Mouse (Mus musculus): ENCODE measurements at regions not wholly inside any gene's neighbourhood (a gene's known extent, or its start where the extent isn't known, plus 50 kb on each side); places are given as distances from the start of the nearest gene placed in this dataset.
"Not testable (repeated sequence)": the region's sequence is repeated elsewhere in the genome, so short reads cannot be mapped to it uniquely, and the experiment has no call there.

DNA sequence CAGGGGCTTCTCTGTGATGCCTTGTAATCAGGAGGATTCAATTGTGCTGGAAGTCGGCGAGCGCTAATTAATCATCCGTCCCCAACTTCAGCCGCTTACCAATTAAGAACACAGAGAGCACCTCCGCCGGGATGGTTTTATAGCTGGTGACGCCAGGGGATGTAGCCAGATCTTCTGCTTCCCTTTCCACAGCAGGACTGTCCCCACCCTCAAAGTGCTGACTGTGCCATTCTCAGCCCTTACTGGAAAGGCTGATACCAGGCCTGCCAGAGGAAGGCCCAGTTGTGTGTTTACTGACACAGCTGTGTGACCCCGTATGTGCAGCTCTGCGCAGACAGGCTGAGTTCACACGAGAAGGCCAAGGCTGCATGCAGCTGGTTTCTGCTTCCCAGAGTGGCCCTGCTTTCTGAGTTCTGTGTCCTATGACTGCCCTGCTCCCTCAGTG lies 59.9 kb upstream of the Bend4 start:
- DNase-seq (ENCODE audit: extremely low spot score in 1 of 2, low spot score in 1 of 2) = no peak

DNA sequence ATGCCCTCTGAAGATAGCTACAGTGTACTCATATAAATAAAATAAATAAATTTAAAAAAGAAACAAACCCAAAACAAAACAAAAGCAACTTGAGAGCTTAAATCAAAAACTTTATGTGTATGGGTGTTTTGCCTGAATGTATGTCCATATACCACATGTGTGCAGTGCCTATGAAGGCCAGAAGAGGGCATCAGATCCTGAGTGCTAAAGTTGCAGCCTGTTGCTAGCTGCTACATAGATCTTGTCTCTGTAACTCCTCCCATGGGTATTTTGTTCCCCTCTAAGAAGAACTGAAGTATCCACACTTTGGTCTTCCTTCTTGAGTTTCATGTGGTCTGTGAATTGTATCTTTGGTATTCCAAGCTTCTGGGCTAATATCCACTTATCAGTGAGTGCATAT lies 62.6 kb upstream of the Bend4 start:
- DNase-seq (ENCODE audit: extremely low spot score in 1 of 2, low spot score in 1 of 2) = not testable (repeated sequence)

DNA sequence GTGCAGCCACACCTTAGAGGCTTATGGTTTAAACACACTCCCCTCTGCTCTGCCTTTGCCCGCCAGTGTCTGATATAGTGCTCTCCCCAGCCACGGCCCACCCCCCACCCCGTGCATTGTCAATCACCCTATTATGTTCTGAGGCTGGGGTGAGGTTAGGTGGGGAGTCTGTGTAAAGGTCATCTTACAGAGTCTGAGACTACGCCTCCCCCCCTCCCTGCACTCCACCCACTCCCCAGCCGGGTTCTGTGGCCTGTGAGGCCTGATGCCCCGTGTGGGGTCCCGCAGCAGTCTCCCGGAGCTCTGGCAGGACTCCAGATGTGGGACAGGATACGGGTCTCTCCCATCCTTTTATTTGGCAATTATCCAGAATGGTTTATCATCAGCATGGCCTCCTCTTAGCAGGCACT lies 64.8 kb upstream of the Bend4 start:
- DNase-seq (ENCODE audit: extremely low spot score in 1 of 2, low spot score in 1 of 2) = no peak

DNA sequence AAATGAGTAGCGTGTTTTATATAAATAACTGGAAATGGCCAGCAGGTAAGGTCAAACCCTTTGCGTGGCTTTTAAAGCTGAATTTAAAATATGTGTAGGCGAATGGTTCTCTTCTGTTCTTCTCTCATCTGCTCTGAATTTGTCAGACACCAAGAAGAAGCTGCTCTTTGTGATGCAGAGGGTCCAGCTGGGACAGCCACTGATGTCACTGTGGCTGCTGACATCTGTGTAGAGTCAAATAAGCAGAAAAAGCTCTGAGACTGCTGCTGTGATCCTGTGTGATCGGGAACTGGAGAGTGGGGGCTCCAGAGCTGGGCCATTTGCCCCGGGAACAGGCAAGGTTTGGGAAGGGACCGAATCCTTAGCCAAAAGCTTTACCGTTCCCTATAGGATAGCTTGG lies 68.6 kb upstream of the Bend4 start:
- no peak for DNase-seq (ENCODE audit: extremely low spot score in 1 of 2, low spot score in 1 of 2)

DNA sequence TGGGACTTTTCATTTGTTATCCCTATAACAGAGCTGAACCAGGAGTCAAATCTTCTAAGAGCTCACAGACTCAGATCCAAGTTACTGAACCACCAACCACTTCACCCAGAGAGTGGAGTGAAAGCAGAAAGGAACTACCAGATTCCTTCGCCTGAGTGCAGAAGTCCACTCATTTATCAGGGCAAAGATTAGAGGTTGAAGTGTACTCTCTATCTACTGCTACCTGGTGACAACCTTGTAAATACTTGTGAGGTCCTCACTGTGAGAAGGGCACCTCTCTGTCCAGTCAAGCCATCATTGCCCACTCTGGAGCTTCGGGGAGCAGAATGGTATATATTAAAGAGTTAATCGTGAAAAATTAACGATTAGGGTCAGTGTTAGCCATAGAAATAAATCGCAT lies 87.4 kb upstream of the Shisa3 start:
- DNase-seq (ENCODE audit: extremely low spot score in 1 of 2, low spot score in 1 of 2) = no peak

DNA sequence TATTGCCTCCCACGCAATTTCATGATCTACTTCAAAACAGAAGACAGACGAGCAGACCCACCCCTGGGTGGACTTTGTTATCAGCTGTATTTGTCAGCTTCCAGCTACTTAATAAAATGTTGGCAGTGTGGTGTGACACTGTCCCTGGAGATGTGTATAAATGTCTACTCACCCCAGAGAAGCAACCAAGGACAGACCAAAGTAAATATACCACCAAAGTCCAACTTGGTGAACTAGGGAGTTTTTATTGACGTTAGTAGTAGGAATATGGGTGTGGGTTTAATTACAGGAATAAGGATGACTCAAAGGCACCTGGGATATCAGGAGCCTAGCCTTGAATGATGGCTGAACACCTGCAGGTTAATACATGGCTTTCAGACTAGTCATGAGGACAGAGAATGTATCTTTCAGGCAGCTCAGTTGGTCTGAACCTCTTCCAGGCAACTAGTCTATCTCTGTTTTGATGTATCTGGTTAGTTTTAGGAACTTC lies 86.2 kb upstream of the Shisa3 start:
- DNase-seq (ENCODE audit: extremely low spot score in 1 of 2, low spot score in 1 of 2) = no peak

DNA sequence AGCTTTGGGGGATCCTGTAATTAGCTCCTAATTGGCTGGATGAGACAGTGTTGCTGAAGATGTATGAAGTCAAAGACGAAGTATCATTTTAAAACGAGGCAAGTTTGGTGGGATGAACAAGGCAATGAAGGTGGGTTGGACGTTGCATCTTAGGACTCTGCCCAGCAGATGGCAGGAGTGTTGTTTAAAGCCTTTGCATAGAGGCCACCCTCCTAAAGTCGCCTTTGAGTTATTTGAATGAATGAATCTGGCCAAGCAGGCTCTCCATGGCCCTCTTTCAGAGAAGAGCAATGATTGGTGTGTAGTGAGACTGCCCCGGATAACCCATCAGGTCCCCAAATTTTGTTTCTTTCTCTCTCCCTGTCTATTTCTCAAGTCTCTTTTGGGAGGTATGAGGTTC lies 77.5 kb upstream of the Shisa3 start:
- DNase-seq (ENCODE audit: extremely low spot score in 1 of 2, low spot score in 1 of 2) = peak in 1 of 2 experiments; percentile 23

DNA sequence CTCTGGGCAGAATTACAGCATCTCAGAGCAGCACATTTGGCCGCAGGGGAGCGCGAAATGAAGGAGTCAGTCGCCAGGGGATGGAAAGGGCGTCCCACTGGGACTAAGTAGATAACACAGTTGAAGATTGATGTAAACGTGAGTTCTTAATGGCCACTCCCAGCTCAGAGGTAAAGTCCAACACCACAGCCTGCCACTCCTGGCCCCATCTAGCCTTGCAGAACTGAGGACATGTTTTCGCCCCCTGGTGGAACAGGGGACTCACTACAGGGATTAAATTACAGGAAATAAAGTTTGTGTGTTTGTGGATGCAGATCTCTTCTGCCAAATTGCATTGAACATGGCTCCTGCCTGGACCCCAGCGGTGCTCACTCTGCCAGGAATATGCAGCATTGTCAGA lies 76.7 kb upstream of the Shisa3 start:
- DNase-seq (ENCODE audit: extremely low spot score in 1 of 2, low spot score in 1 of 2) = peak in 1 of 2 experiments; percentile 28

DNA sequence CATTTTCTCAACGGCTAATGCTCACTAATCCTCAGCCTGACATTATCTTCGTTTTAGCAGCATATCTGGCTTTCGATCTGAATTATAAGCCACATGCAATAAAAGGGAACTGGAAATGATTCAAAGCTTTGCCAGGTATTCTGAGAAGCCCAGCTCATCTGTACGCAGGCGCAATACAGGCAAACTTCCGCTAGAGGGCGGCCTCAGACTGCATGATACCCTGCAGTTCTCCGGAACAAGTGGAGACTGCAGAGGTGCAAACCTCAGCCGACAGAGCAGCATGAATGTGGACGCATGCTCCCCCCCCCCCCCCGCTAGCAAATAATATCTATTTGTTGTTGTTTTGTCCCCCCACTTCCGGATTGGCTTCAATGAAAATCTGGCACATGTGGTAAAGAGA lies 75.3 kb upstream of the Shisa3 start:
- peak; percentile 61 to 92 for DNase-seq (ENCODE audit: extremely low spot score in 1 of 2, low spot score in 1 of 2)

DNA sequence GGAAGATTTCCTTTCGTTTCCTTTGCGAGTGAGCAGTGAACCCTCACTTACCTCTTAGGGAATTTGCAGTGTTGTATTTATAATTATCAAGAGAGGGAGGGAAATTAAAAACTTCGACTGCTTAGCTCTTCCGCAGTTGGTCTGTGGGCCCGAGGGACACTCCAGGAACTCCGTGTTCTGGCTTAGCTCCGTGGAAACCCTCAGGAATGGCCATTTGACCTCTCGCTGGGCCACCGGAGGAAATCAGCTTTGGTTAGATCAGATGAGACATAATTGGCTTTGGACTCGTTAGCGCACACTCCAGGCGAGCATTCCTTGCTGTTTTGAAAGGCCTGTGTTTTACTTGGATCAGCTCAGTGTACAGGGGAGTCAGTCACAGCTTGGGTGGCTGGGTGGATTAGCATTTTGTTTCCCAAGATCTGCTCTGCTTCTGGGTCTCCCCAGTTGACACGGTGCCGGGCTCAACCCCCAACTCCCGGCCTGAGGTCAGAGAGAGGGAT lies 74.9 kb upstream of the Shisa3 start:
- DNase-seq (ENCODE audit: extremely low spot score in 1 of 2, low spot score in 1 of 2) = no peak

DNA sequence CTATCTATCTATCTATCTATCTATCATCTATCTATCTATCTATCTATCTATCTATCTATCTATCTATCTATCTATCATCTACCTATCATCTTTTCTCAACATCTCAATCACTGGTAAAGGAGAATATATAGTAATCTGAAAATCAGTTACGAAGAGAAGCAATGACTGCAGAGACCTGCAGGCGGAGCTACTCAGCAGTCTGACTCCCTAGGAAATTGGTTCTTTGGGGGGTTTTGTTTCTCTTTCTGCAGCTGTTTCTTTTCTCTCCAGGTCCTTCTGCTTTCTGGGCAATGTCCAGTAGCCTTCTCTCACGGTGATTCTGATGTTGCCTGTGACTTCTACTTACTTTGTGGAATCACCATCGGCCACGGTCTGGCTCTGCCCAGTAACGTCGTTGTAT lies 73.6 kb upstream of the Shisa3 start:
- DNase-seq (ENCODE audit: extremely low spot score in 1 of 2, low spot score in 1 of 2) = no peak

DNA sequence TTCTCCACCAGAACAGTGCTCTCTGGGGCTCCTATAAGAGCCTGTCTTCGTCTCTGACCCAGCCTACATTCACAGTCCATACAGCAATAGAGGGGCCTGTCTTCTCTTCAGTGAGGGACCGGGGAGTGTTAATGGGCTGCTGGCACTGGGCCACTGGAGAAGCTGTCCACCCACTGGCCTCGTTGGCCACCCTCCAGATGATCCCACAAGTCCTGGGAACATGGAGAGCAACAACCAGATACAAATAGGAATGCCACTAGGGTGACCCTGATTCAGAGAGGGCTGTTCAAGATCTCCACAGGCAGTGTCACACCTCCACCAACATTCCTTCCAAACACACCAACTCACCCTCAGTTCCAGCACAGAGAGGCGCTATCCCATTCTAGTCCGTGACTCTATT lies 69.7 kb upstream of the Shisa3 start:
- DNase-seq (ENCODE audit: extremely low spot score in 1 of 2, low spot score in 1 of 2) = no peak

DNA sequence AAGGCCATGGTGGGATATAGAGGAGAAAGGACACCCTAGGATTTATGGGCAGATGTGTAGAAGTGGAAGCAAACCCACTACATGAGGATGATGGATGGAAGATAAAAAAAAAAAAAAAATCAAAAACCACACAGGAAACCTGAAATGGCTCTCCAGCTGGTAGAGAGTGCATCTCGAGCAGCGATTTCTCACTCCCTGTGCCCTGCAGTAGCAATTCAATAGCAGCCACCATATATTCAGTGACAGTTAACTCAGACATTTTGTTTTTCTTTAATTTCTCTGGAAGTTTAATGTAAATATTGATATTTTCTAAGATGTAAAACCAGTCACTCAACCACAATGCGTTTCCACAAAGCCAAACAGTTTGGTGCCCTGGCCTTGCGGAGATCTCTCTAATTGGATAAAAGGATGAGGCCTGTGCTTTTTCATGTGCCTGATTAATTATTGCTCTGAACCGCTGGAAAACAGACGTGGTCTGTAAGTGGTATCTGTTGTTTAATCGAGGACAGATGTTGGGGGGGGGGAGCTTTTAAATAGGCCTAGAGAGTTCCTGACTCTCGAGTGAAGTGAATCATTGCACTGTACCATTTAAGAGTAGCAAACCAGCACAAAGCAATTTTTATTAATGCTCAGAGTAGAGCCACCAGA lies 68.0 kb upstream of the Shisa3 start:
- DNase-seq (ENCODE audit: extremely low spot score in 1 of 2, low spot score in 1 of 2) = no peak

DNA sequence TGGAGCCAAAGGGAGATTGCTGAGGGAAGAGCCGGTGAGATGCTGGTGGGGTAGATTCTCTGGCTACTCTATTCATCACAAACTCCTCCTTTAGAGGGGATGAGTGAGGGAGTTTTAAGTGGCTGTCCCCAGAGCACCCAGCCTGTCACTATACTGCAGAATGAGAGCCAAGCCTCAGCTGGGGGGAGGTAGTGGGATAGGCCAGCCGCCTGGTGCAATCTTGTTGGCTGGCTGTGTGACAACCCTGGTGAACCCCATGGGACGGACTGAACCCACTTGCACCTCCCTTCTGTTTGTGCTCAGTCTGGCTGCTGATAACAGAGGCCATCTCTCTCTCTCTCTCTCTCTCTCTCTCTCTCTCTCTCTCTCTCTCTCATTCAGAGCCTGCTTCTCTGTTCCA lies 65.8 kb upstream of the Shisa3 start:
- DNase-seq (ENCODE audit: extremely low spot score in 1 of 2, low spot score in 1 of 2) = no peak

DNA sequence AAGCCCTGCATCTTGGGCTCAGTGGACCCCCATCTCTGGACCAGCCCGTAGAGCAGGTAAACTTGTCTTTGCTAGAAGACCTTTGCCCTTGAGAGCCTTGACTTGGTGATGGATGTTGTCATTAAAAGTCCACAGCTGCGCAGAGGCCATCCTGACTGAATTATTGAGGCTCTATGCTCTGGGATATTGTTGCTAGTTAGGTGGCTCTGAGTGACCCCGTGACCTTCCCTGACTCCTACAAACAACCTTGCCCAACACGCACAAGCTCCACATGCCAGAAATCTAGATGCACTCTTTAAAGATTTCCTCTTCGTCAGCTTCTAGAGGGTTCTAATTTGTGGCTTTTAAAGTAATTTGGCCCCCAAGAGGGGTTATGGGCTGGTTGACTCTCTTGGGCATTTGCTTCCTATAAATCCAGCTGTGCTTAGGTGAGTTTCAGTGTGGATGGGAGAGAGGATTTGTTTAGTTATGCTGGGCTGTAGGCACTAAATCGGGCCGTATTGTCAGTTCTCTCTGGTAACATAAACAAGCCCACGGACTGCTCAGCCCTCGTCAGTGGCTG lies 63.6 kb upstream of the Shisa3 start:
- DNase-seq (ENCODE audit: extremely low spot score in 1 of 2, low spot score in 1 of 2) = no peak

DNA sequence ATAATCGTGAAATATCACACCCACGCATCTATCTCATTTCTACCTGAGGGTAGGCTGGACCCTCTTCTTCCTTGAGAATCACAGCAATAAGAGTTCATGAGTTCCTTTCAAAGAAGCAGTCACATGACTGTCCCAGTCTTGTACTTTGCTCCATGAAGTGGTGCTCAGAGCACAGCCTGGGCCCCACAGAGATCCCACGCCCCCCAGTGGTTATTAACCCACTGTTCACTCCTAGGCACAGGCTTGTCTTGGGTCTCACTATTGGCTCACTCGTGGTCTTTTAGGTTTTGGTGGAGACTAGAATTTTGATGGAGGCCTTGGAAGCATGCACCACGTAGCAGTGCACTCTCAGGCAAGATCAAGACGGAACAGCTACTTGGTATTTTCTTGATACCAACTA lies 57.4 kb upstream of the Shisa3 start:
- no peak for DNase-seq (ENCODE audit: extremely low spot score in 1 of 2, low spot score in 1 of 2)

DNA sequence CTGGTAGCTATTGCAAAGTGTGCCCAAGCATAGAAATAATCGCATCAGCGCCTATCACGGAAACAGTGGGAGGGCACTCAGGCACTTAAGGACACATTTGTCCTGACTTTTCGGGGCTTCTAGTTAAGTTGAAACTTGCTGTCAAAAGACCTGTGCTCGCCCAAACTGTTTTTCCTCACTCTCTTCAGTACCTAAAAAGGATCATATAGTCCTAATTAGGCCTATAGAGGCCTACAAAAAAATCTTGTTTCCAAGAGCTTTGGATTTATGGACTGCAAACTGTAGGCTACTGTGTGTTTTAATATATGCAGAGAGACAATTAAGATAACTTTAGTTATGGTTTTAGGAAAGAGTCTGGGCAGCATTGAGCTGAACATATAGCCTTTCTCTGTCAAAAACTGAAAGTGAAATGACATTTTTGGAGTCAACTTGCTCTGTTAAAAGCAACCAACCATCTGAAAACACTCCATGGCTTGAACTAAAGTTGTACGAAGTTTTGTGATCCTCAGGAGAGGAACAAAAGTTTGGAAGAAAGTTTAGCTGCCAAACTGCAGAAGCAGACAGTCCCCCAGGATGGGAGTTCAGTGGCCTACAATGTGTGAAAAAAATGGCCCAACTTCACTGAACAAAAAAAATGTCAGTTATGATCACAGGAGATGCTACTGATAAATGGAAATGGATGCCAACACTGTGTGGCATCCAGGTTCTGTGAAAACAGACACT lies 55.9 kb upstream of the Shisa3 start:
- DNase-seq (ENCODE audit: extremely low spot score in 1 of 2, low spot score in 1 of 2) = no peak

DNA sequence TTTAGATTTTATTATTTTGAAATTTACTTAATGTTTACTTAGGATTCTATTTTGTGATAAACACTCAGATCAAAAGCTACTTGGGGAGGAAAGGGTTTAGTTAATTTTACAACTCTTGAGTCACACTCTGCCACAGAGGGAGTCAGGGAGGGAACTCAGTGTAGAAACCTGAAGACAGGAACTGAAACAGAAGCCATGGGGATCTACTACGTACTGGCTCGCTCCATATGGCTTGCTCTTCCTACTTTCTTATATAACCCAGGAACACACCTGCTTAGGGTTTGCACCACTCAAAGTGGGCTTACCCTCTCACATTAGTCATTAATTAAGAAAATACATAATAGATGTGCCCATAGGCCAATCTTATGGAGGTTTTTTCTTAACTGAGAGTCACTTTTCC lies 54.8 kb upstream of the Shisa3 start:
- no peak for DNase-seq (ENCODE audit: extremely low spot score in 1 of 2, low spot score in 1 of 2)
